Mouse (Mus musculus) hindbrain, embryonic 16.5 days (tissue): Measurements from ENCODE around the gene Pex5l. TPM values are rescaled to one million over a fixed set of nuclear protein-coding genes. Genes with fewer than 3 reads are reported as not detected.

Source experiments
- ATAC-seq: fragments of 200-750 bp; cut with Nextera tagmentation; 2 replicates; pipeline ENCODE4 v1.8.0; 2017; ENCODE audit warnings: moderate TSS enrichment, moderate library complexity
- H3K27ac ChIP-seq: fragments of 300-500 bp; sonication (generic); 2 replicates; pipeline ENCODE4 v1.5.1; 2014; ENCODE audit warnings: low read depth, mild to moderate bottlenecking, control low read depth, low read length, moderate library complexity
- H3K27me3 ChIP-seq: fragments of 300-500 bp; sonication (generic); replicated peaks from 2 replicates; pipeline ENCODE4 v1.6.1; 2014; ENCODE audit warnings: low read length; ENCODE audit not compliant: control insufficient read depth, insufficient read depth
- H3K36me3 ChIP-seq: fragments of 300-500 bp; sonication (generic); 2 replicates; pipeline ENCODE4 v1.6.1; 2014; ENCODE audit warnings: mild to moderate bottlenecking, low read length, moderate library complexity, mixed read lengths; ENCODE audit not compliant: control insufficient read depth, insufficient read depth
- H3K4me1 ChIP-seq: fragments of 300-500 bp; sonication (generic); 2 replicates; pipeline ENCODE4 v1.6.1; 2014; ENCODE audit warnings: low read depth, low read length; ENCODE audit not compliant: control insufficient read depth, insufficient read depth
- H3K4me2 ChIP-seq: fragments of 300-500 bp; sonication (generic); 2 replicates; pipeline ENCODE4 v1.6.1; 2014; ENCODE audit warnings: mild to moderate bottlenecking, low read length, control low read depth, moderate library complexity
- H3K4me3 ChIP-seq: fragments of 300-500 bp; sonication (generic); 2 replicates; pipeline ENCODE4 v1.5.1; 2014; ENCODE audit warnings: mild to moderate bottlenecking, low read length, control low read depth, moderate library complexity
- H3K9ac ChIP-seq: fragments of 300-500 bp; sonication (generic); 2 replicates; pipeline ENCODE4 v1.6.1; 2014; ENCODE audit warnings: low read depth, mild to moderate bottlenecking, control low read depth, low read length, moderate library complexity
- H3K9me3 ChIP-seq: fragments of 300-500 bp; sonication (generic); 2 replicates; pipeline ENCODE4 v1.6.1; 2014; ENCODE audit warnings: mild to moderate bottlenecking, low read length, moderate library complexity; ENCODE audit not compliant: control insufficient read depth
- WGBS: fragments of 180-500 bp; shearing (Covaris S2); extraction: QIAGEN DNeasy Blood & Tissue Kit; methylation state at CpG from one replicate; pipeline ENCODE4 v1.1.7; 2014; 5-methylcytosine and 5-hydroxymethylcytosine counted together
- polyA plus RNA-seq: library from polyadenylated mRNA; unstranded; fragments of >200 nt; fragmentation: Nextera tagmentation; extraction: Ambion mirVana; gene quantifications from 2 replicates; pipeline ENCODE4 v1.2.1, GENCODE M21; 2015

Pex5l gene
- polyA plus RNA-seq, 1 experiment from 2014 or later, result 5.5 TPM

DNA sequence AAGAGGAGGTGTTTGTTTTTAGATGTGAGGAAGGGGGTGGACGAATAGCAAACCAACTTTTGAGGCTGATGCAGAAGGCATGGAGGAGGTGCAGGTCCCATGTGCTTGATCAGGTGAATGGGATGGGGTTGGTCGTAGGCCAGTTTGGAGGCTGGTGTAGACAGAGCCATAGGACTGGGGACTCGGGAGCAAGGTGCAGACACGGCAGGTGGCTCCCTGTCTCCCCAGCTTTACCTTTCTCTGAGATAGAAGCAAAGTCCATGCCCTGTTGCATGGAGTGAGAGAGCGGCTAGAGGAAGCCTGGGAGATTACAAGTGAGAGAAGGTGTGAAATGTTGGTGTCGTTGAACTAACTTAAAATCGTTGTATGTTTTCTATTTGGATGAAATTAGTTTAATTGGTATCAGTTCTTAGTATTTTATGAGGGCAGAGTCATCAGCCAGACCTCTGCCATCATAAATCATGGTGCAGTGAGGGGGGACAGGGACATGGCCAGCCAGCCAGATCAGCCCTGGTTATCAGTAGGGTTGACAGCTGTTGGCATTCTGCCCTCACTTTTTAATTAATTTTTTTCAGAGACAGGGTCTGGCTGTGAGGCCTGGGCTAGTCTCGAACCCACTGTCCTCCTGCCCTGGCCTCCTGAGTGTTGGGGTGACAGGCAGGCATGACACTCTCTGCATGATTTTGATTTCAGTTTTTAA is 203.1 kb downstream of the Pex5l start:
- Histone ChIP-seq H3K9ac (no peak overlapping the region), H3K36me3 (no peaks in the 10 kb centered on the region), H3K27ac (no peak overlapping the region), H3K27me3 (no peaks in the 10 kb centered on the region), H3K9me3 (no peaks in the 10 kb centered on the region), H3K4me3 (no peak overlapping the region), H3K4me1 (no peaks in the 10 kb centered on the region), H3K4me2 (no peak overlapping the region)
- 83% methylated on average over 8 of the region's 8 CpGs for WGBS
- no peak for ATAC-seq

DNA sequence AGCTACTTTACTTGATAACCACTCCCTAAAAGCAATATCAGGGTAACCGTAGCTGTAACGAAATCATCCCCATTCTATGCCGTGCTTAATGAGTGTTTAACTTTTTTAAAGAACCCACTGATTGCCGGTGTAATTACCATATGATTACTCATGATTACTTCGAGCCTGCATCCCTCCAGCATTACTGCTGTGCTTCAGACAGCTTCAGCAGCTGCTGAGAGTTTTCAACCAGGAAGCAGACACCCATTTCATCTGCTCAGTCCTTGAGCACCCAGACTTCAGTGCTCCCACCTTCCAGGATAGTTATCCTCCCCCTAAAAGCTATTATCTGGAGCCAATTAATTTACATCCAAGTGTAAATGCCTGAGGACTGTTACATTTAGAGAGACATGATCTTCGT is 218.9 kb downstream of the Pex5l start:
- ATAC-seq, result peak; percentile 60
- 71% methylated on average over 6 of the region's 6 CpGs for WGBS
- no peak overlapping the region for H3K4me3 ChIP-seq
- H3K27me3 ChIP-seq, result no peaks in the 10 kb centered on the region
- no peak overlapping the region for H3K4me2 ChIP-seq
- H3K4me1 ChIP-seq, result no peaks in the 10 kb centered on the region
- no peak overlapping the region for H3K27ac ChIP-seq
- no peaks in the 10 kb centered on the region; the same call in 1 of the 2 replicates for H3K9me3 ChIP-seq
- H3K36me3 ChIP-seq, result peaks cover 35% of the 10 kb centered on the region
- H3K9ac ChIP-seq, result no peak overlapping the region

DNA sequence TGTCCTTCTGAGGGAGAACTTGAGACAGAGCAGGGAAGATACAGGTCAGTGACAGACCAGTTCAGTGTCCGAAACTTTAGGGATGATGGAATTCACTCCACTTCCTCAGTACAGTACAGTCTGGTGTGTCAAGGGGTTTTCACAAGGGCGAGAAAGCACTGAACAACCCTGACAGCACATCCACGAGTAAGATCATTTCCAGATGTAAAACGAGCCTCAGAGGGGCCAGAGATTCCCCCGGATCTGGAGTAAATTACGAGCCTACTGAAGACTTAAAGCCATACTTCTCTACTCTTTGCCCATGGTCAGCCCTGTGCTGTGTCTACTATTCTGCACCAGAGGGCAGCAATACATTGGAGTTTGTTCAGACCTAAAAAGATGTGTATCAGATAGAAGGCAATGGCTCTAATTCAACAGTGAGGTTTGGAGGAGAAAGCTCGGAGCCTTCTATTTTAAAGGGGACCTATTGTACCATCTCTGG is 232.9 kb downstream of the Pex5l start:
- Histone ChIP-seq H3K9me3 (no peaks in the 10 kb centered on the region), H3K27ac (no peak overlapping the region), H3K4me3 (no peak overlapping the region), H3K9ac (no peak overlapping the region), H3K4me1 (no peaks in the 10 kb centered on the region), H3K36me3 (peaks cover 20% of the 10 kb centered on the region), H3K4me2 (no peak overlapping the region), H3K27me3 (no peaks in the 10 kb centered on the region)
- 69% methylated on average over 7 of the region's 7 CpGs for WGBS
- peak; percentile 92 for ATAC-seq

DNA sequence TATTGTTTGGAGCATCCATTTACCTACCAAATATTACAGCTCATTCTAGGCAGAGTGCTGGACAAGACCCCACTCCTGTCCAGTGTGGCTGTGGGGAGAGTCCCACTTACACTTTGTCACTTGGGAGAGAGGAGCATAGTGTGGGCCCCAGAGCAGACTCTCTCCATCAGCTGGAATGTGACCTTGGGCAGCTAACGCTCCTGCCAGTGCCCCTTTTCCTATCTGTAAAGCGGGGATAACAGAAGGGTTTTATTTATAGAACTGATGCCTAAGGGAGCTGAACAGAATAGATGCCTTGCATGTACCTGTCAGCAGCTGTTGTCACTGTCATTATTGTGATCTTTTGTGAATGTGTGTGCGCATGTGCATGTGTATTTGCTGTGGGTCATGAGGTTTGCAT is 234.6 kb downstream of the Pex5l start:
- WGBS, result 84% methylated on average over 3 of the region's 3 CpGs
- ATAC-seq, result no peak

DNA sequence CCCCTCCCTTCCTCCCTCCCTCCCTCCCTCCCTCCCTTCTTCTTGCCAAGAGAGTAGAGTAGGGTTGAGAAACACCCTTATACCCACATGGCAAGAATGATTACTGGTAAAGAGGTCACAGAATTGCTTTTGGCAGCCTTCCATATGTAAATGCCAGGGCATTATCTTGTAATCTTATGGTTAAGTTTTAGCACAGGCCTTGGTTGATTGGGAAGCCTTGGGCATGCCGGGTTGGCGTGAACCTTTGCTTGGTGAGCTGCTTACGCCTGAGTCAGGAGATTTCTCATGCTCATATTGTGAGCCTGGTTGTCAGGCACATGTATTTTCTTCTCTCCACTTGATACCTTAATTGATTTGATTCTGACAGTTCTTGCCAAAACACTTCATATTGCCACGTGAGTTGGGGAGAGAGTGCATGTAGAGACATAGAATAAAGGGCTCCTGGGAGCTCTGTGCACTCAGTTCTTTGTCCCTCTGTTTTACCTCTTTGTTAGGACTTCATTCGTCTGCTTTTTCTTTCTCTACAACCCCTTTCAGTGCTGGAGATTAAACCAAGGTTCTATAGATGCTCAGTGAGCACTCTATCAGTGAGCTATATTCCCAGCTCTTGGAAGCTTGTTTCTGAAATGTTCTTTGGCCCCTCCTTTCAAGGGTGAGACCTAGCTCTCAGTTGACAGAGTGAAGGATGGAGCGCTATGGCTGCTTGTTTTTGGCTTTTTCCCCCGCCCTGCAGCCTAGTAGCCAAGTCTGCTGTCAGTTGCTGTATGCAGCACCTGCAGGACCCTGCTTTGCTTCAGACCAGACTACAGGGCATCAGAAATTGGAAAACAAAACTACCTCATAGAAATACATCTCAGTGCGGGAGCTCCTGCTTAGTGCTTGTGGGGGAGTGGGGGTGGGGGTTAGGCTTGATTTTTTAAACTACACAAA is 236.9 kb downstream of the Pex5l start:
- Histone ChIP-seq H3K4me2 (no peak overlapping the region), H3K27me3 (no peaks in the 10 kb centered on the region), H3K9ac (no peak overlapping the region), H3K36me3 (peaks cover 4% of the 10 kb centered on the region; the same call in 1 of the 2 replicates), H3K4me3 (no peak overlapping the region), H3K9me3 (no peaks in the 10 kb centered on the region), H3K4me1 (no peaks in the 10 kb centered on the region), H3K27ac (no peak overlapping the region)
- no peak for ATAC-seq
- 61% methylated on average over 8 of the region's 8 CpGs for WGBS

More for the DNA sequence above, 234.6 kb downstream of the Pex5l start:
- Histone ChIP-seq H3K4me3 (no peak overlapping the region), H3K4me2 (no peak overlapping the region), H3K4me1 (no peaks in the 10 kb centered on the region), H3K36me3 (peaks cover 4% of the 10 kb centered on the region; the same call in 1 of the 2 replicates), H3K9me3 (no peaks in the 10 kb centered on the region), H3K9ac (no peak overlapping the region), H3K27ac (no peak overlapping the region), H3K27me3 (no peaks in the 10 kb centered on the region)

DNA sequence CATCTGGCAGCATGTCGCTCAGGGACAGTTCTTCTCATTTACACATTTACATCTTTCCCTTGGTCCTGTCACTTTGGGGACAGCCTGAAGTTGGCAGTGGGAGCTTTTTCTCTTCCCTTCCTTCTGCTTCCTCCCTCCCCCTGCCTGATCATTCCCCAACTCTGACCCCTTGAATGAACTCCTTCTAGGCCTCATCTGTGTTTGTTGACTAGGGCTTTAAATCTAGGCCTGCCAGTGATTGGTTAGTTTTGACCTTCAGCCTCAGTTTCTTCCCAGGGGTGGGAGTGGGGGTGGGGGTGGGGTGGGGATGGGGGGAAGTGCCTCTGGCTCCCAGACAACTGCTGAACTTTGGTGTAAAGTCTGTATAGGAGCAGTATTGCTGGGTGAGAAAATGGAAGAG is 238.4 kb downstream of the Pex5l start:
- Histone ChIP-seq H3K27ac (no peak overlapping the region), H3K27me3 (no peaks in the 10 kb centered on the region), H3K9me3 (no peaks in the 10 kb centered on the region), H3K36me3 (peaks cover 4% of the 10 kb centered on the region; the same call in 1 of the 2 replicates), H3K4me2 (no peak overlapping the region), H3K4me3 (no peak overlapping the region), H3K9ac (no peak overlapping the region), H3K4me1 (no peaks in the 10 kb centered on the region)
- 78% methylated on average over 1 of the region's 1 CpGs for WGBS
- no peak for ATAC-seq

DNA sequence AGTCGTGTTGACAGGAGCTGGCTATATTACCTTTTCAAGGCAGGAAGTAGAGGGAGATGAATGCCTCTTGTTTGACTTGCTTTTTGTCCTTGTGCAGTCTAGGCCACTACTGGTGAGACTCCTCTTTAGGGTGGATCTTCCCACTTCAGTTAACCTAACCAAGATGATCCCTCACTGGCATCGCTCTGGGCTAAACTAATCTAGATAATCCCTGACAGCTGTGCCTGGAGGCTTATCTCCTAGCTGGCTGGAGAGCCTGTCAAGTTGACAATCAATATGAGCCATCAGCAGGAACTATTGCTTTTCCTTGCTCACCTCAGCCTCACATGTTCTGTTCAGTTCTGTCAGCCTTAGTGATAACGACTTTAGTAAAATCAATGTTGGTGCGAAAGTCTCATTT is 239.6 kb downstream of the Pex5l start:
- 56% methylated on average over 4 of the region's 4 CpGs for WGBS
- Histone ChIP-seq H3K9me3 (no peaks in the 10 kb centered on the region), H3K36me3 (peaks cover 4% of the 10 kb centered on the region; the same call in 1 of the 2 replicates), H3K4me3 (no peak overlapping the region), H3K27ac (no peak overlapping the region), H3K4me1 (no peaks in the 10 kb centered on the region), H3K9ac (no peak overlapping the region), H3K4me2 (no peak overlapping the region), H3K27me3 (no peaks in the 10 kb centered on the region)
- ATAC-seq, result no peak
